Mouse (Mus musculus) thymus, adult 2 months (tissue): ENCODE data around the gene Klk12.

ENCODE experiments used
- CTCF ChIP-seq: fragments of 200-500 bp; IDR thresholded peaks from 2 replicates; pipeline ENCODE4 v1.5.1; 2012; ENCODE audit warnings: mild to moderate bottlenecking, control low read depth, low read length, moderate library complexity, borderline replicate concordance; ENCODE audit not compliant: control insufficient read depth, poor library complexity, insufficient read depth; ENCODE audit errors: extremely low read depth
- POLR2A ChIP-seq: fragments of 200-500 bp; IDR thresholded peaks from 2 replicates; pipeline ENCODE4 v1.6.1; 2012; ENCODE audit warnings: mild to moderate bottlenecking, low read length, control low read depth, moderate library complexity; ENCODE audit not compliant: control insufficient read depth, poor library complexity, insufficient read depth; ENCODE audit errors: extremely low read depth

- no peak for TF ChIP-seq CTCF
- TF ChIP-seq POLR2A: no peak
Measured at GRCm38 (mm10) chr7:43778176-43778970, 9.7 kb downstream of the Klk12 start.
